Mouse (Mus musculus) induced T-regulatory cell, adult 2 months (primary cell): ENCODE measurements around the gene C2cd3.

ENCODE experiments used
- DNase-seq: peaks from one replicate; pipeline ENCODE4 v3.0.0-alpha.2; 2012; ENCODE audit warnings: low read depth

C2cd3 gene

DNA sequence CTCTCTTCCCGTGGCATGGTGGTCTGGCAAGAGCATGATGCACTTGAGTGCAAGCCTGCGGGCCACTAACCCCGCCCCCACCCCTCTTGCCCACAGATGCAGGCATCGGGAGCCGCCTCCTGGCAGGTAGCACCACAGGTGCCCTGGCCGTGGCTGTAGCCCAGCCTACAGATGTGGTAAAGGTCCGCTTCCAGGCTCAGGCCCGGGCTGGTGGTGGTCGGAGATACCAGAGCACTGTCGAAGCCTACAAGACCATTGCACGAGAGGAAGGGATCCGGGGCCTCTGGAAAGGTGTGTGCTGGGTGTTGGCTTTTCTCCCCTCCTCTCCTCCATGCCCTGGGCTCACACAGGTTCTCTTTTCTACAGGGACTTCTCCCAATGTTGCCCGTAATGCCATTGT lies 125.9 kb downstream of the C2cd3 start:
- DNase-seq, result peak; percentile 26

DNA sequence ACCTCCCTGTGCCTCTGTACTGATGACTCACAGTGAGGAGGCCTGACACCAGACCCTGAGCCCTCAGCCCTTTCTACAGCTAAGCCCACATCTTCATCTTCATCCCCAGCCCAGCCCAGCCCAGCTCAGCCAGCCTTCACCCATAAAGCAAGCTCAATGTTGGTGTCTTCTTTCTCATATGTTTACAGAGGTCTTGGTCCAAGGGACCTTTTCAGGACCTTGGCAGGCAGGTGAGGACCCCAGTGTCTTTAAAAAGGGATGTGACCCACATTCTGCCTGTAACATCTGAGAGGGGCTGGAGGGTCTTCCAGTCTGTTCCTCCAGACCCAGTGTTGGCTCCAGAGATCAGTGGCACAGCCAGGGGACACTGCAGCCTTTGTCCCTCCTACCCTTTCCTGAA lies 127.4 kb downstream of the C2cd3 start:
- DNase-seq, result peak; percentile 18

DNA sequence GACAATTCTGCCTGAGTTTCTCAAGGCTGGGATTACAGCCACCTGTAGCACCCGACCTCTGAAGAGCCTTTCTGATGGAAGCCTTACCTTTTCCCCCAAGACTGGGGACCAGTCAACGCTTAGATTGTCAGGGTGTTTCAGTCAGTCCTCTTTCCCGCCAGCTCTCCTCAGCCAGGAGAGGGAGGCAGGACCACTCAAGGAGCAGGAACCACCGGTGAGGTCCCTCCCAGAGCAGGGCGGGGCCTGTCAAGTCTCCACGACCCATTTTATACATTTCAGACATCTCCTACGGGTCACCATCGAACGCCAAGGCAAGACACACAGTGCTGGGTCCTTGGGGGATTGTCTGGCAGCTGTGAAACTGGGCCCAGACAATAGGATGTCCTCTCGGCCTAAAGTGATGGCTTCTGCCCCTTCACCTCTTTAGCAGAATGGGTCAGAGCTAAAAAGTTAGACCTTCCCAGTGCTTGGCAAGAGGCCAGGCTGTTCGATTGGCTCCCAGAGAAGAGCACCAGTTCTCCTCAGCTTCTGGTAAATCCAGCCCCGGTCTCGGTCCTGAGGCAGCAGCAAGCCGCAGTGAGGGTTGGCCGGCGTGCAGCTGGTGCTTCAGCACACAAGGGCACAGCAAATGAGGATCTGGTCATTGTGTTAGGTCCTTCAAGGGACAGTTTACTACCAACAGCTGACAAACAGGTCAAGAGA lies 128.4 kb downstream of the C2cd3 start:
- peak; percentile 31 for DNase-seq

DNA sequence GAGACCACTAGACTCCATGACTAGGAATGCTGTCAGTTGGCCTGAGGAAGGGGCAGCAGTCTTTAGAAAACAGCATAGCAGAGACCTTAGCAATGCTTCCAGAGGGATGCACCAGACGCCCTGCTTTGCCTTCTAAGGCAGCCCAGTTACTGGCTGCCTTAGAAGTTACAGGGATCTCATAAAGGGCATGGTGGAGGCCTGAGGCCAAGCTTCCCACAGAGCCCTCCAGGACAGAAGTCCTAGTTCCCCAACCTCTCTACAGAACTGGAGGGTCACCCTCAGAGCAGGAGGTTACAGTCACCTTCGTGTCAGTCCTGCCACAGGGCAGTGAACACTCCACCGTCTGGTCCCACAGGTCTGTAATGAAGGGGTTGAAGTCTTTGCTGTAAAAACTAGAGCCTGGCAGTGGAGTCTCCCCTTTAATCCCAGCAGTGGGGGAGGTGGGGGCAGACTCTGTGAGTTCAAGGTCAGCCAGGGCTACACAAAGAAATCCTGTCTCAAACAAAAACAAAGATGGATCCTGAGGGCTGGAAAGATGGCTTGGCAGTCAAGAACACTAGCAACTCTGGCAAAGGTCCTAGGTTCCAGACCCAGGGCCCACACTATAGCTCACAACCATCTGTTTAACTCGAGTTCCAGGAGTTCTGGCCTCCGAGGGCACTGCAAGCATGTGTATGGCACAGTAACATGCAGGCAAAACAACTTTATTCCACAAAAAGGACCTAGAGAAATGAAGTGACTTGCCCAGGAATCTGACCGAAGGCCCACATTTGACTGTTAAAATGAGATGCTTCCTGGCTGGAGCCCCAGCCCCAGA lies 129.2 kb downstream of the C2cd3 start:
- peak; percentile 46 for DNase-seq

DNA sequence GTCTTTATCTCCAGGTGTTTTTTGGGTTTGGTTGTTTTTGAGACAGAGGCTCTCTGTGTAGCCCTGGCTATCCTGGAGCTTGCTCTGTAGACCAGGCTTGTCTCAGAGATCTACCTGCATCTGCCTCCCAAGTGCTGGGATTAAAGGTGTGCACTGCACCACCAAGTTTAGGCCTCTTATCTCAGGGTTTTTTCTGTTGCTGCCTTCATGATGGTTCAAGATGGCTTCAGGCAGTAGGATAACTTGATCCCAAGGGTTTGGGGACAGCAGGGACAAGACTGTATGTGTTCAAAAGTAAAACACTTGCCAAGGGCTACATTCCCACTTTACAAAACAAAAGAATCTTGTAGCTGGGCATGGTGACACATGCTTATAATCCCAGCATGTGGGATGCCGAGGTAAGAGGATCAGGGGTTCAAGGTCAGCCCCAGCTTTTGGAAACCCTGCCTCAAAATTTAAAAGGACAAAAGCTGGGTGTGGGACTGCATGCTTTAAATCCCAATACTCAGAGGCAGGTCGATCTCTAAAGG lies 129.9 kb downstream of the C2cd3 start:
- DNase-seq, result peak; percentile 54

DNA sequence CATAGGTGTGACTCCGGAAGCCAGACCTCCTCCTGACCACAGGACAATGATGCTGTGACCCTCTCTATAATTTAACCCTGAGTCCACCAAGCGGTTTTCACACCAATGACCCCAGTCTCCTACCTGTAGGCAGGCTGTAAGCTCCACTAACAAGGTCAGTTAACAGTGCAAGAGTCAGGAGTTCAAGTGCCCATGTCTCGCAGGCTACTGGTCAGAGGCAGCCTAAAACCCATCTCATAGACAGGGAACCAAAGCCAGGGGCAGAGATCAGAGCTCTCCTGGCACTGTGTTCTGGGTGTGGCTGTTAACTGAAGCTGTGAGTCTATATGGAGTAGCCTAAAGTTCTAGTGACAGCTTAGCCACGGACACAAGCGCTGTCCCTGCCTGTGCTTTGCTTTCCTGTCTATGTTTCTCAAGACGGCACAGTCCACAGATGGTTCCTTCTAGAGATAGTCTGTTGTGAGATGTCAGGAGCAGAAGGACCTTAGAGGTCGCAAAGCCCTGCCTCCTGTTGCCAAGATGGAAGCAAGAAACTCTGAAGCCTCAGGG lies 130.4 kb downstream of the C2cd3 start:
- DNase-seq, result no peak

DNA sequence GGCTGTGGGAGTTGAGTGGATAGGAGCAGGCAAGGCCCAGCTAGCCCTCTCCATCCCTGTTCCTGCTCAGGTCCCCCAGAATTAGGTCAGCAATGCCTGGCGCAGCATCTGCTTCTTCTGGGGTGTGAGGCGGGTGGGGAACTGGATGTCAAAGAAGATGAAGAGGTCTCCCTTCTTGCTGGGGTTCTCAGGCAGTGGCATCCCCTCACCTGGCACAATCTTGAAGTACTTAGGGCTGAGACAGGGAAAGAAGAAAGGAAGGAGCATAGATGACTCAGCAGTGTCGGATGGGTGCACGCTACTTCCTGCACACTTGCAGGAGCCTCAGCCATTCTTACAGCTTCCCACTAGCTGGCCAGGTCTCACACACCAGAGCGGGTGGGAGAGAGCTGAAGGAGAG lies 131.0 kb downstream of the C2cd3 start:
- DNase-seq, result peak; percentile 67

DNA sequence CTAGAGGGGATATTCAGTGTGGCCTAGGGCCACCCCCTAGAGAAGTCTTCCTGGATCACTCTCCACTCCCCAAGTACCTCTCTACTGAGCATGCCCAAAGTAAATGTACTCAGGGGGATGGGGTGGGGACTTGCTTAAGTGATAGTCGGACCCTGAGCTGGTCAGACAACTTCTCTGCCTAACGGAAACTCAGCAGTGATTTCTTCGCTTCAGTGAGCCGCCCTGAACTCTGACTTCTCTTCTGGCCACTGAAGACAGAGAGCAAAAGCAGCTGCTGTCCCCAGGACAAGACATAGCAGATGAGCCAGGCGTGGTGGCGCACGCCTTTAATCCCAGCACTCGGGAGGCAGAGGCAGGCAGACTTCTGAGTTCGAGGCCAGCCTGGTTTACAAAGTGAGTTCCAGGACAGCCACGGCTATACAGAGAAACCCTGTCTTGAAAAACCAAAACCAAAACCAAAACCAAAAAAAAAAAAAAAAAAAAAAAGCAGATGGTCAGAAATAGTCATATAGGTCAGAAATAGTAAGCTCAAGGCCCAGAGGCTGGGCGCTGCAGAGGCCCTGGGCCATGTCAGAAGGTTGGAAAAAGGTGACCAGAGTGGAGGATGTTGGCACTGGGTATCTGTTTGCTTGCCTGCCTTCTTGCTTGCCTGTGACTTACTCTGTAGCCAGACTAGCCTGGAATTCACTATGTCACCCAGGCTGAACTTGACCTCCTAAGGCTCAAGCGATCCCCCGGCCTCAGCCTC lies 132.9 kb downstream of the C2cd3 start:
- peak; percentile 50 for DNase-seq

DNA sequence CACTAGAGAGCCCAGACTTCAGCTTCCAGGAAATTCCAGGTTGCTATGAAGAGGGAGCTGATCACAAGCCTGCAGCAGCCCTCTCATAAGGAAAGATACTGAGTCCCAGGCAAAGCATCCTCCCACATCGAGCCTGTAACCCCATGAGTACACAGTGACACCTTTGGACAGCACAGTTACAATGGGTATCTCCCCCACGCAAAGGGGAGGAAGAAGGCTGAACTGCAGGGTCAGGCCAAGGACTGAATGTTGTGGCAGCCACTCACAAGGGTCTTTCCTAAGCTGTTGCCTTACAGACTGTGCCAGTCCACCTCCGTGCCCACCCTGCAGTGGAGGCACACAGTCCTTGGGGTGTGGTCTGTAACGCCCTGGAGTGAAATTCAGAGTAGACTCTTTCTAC lies 134.5 kb downstream of the C2cd3 start:
- peak; percentile 21 for DNase-seq

DNA sequence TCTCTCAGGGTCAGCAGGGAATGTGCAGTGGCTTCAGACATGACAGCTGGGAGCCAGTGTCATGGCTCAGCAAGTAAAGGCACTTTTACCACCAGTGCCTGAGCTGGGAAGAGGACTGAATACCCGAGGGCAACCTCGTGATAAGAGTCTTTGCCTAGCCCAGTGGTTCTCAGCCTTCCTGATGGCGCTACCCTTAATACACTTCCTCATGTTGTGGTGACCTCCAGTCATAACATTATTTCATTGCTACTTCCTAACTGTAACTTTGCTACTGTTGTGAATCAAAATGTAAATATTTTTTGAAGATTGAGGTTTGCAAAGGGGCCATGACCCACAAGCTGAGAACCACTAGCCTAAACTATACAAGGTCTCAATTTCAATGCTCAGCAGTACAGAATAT lies 136.6 kb downstream of the C2cd3 start:
- DNase-seq, result peak; percentile 64

DNA sequence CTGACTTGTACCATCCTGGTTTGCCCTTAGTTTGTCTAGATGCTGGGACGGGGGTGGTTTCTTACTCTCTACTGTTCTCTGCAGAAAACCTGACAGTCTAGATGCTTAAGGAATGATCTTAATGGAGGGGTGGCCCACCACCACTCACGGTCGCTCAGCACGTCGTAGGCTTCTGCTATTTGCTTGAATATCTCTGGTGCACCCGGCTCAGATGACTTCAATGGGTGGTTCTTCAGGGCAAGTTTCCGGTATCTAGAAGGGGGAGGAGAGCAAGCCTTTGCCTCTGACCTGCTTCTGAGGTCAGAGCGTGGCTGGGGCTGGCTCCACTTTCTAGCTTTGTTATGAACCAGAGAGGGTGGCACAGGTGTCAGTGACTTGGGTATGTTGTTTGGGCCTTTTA lies 139.6 kb downstream of the C2cd3 start:
- peak; percentile 78 for DNase-seq

DNA sequence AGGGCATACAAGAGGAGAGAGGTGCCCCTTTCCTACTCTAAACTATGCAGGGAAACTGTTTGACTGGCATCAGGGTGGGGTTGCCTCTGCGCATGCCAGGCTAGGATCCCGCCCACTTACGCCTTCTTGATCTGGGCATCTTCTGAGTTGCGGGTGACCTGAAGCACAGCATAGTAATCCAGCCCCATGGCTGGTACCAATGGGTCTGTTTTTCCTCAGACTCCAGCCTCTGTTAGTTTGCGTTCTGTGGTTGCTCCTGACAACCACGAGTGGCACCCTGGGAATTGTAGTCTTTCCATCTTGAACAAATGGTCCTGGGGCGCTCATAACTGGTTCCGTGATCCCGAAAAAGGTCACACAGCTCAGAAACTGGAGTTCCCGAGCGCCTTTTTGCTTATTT lies 142.5 kb downstream of the C2cd3 start, which contains the start of gene Dnajb13:
Dnajb13 (minus strand) TSS at position 388 of the 400 bp plus-strand sequence.
- no peak for DNase-seq
